ENCODE assay signal across 8 mouse cellular contexts in the genomic region with DNA sequence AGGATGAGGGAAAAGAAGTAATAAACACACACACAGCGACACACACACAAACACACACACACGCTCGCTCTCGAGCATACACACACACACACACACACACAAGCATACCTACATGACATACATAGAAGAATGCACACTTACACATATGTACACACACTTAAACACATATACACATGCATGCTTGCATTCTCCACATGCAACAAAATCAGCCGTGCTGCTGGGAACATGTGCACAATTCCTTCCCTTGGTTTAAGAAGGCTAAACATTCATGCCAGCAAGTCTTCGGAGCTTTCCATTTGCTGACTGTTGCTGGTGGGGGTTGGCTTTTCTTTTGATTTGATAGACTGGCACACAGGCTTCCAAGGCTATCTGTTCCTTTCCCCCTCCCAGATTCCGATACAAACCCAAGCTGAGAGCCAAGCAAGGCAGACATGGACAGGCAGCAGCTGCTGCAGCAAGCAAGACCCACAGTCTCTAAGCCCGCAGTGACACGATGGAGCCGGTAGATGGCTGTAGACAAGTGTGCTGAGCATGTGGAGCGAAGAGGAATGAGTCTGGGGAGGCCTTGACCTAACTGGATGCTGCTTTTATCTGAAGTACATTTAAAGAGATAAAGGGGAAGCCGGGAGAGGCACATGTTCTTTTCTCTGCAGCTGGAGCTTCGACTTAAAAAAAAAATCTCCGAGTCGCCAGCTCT.
DNase-seq lines count a peak whose midpoint lies in the region; ATAC-seq and TF ChIP-seq lines count a peak whose summit lies in the region.

No protein-coding gene starts in this region.

- H3K27me3 ChIP-seq in intestine, embryonic 15.5 days (replicated peaks) = no peaks in the 10 kb centered on the region
- no peaks in the 10 kb centered on the region for H3K27me3 ChIP-seq in midbrain, embryonic 11.5 days (ENCODE audit: control insufficient read depth, insufficient read depth, low read length)

- H3K4me2 ChIP-seq in intestine, embryonic 15.5 days (replicated peaks) = no peak overlapping the region
- H3K4me2 ChIP-seq in midbrain, embryonic 11.5 days = no peak overlapping the region

- no peak overlapping the region for H3K4me3 ChIP-seq in cortical plate, adult 2 months (ENCODE audit: insufficient read depth, low read length)
- no peak overlapping the region for H3K4me3 ChIP-seq in intestine, embryonic 15.5 days (replicated peaks)
- H3K4me3 ChIP-seq in midbrain, embryonic 11.5 days (ENCODE audit: low read depth, low read length) = no peak overlapping the region

- peaks cover 5% of the 10 kb centered on the region; the same call in 1 of the 2 replicates for H3K4me1 ChIP-seq in cortical plate, adult 2 months (ENCODE audit: control insufficient read depth, insufficient read depth, low read length)
- 0 out of 2 replicates have a peak, but pooled peaks cover 6% of the 10 kb centered on the region for H3K4me1 ChIP-seq in intestine, embryonic 15.5 days (replicated peaks)
- peaks cover 10% of the 10 kb centered on the region; the same call in 1 of the 2 replicates for H3K4me1 ChIP-seq in midbrain, embryonic 11.5 days (ENCODE audit: control insufficient read depth, insufficient read depth, low read length)

- no peak overlapping the region for H3K9ac ChIP-seq in intestine, embryonic 15.5 days
- H3K9ac ChIP-seq in midbrain, embryonic 11.5 days (ENCODE audit: low read length) = no peak overlapping the region

- peak; percentile 81 for TF ChIP-seq CTCF in cortical plate, adult 2 months (IDR thresholded peaks at IDR 0.05; ENCODE audit: extremely low read depth, insufficient read depth, low read length)

- WGBS in intestine, embryonic 15.5 days = 34% methylated on average over 15 of the region's 15 CpGs
- WGBS in midbrain, embryonic 11.5 days = 40% methylated on average over 15 of the region's 15 CpGs

- no peaks in the 10 kb centered on the region for H3K9me3 ChIP-seq in intestine, embryonic 15.5 days
- H3K9me3 ChIP-seq in midbrain, embryonic 11.5 days (ENCODE audit: control insufficient read depth, low read length) = no peaks in the 10 kb centered on the region

- no peak for TF ChIP-seq POLR2A in cortical plate, adult 2 months (IDR thresholded peaks at IDR 0.05; ENCODE audit: extremely low read depth, insufficient read depth, low read length)

- ATAC-seq in intestine, embryonic 15.5 days = peak; percentile 71
- ATAC-seq in midbrain, embryonic 11.5 days (ENCODE audit: low FRiP score) = peak; percentile 92
- ATAC-seq in megakaryocyte-erythroid progenitor cell, adult 5-6 weeks (replicated peaks; ENCODE audit: low FRiP score, low TSS enrichment, poor library complexity, severe bottlenecking) = no peak

- H3K27ac ChIP-seq in cortical plate, adult 2 months (ENCODE audit: insufficient read depth, low read length) = no peak overlapping the region
- H3K27ac ChIP-seq in intestine, embryonic 15.5 days = no peak overlapping the region
- H3K27ac ChIP-seq in midbrain, embryonic 11.5 days (ENCODE audit: low read depth, low read length) = no peak overlapping the region

- no peaks in the 10 kb centered on the region for H3K36me3 ChIP-seq in intestine, embryonic 15.5 days
- no peaks in the 10 kb centered on the region for H3K36me3 ChIP-seq in midbrain, embryonic 11.5 days (ENCODE audit: control insufficient read depth, insufficient read depth, low read length)

- peak; percentile 89 to 94 for DNase-seq in adrenal gland, adult (ENCODE audit: inconsistent age in 2 of 2, low spot score in 1 of 2)
- peak; percentile 23 for DNase-seq in gastrocnemius, postnatal 25 days
- DNase-seq in left cerebral cortex, adult 8-10 months (ENCODE audit: low spot score in 2 of 2) = peak; percentile 31 to 32
- peak; percentile 90 for DNase-seq in midbrain, embryonic 11.5 days (ENCODE audit: low spot score, missing footprints)
- DNase-seq in skeletal muscle tissue, adult 2 months (ENCODE audit: low read depth, low spot score) = peak; percentile 25

Comparison
In these comparisons a context has a peak if more than half of its experiments do, and no peak if none do; other contexts are left out.
1. DNase-seq: peak in every context shown above with its lines; median percentile 92 in adrenal gland, adult; 90 in midbrain, embryonic 11.5 days; 32 in left cerebral cortex, adult 8-10 months; 25 in skeletal muscle tissue, adult 2 months; 23 in gastrocnemius, postnatal 25 days.